Mouse (Mus musculus) T-helper 1 cell (primary cell): Measurements from ENCODE around the gene Nsdhl.

Source experiments
- in situ Hi-C: fragments of 300-600 bp; cut with MboI, MseI; formaldehyde crosslinking; loops from one replicate; pipeline ENCODE4 v1.15.1; 2025; ENCODE audit warnings: high pct_unique_total_duplicates

Gene Nsdhl

GRCm38 (mm10) chrX:72917884-72918681, at the start of gene Nsdhl, which contains the start of gene Cetn2:
TSS of gene Nsdhl (plus strand) at chrX:72918557.
TSS of gene Cetn2 (minus strand) at chrX:72918411.
- in situ Hi-C loops, result loop anchor here (10.0 kb wide), 2 partner anchors 1113 to 1357 kb away; partner anchors contain the start of gene Rpl10

- in situ Hi-C loops, result no loop called here
These were observed 22.8 kb upstream of the Nsdhl start for GRCm38 (mm10) chrX:72895388-72896054.

DNA sequence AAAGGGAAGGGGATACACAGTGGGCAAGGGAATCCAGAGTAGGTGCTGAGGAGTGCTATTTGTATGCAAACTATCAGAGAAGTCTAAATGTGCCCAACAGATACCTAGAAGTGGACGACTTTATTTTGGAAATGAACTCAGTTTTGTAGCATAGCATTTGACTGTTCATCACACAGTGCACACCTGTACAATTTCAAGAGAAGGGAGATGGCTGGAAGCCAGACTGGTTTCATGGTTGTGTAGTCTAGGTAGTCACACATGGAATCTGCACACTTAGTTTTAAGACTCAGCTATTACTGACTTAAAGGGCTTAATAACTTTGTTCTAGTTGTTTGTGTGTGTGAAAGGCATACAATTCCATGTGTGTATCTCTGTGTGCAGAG, 22.3 kb upstream of the Nsdhl start:
- in situ Hi-C loops, result no loop called here

- in situ Hi-C loops, result no loop called here
These were observed 15.8 kb upstream of the Nsdhl start for GRCm38 (mm10) chrX:72902530-72902929.

DNA sequence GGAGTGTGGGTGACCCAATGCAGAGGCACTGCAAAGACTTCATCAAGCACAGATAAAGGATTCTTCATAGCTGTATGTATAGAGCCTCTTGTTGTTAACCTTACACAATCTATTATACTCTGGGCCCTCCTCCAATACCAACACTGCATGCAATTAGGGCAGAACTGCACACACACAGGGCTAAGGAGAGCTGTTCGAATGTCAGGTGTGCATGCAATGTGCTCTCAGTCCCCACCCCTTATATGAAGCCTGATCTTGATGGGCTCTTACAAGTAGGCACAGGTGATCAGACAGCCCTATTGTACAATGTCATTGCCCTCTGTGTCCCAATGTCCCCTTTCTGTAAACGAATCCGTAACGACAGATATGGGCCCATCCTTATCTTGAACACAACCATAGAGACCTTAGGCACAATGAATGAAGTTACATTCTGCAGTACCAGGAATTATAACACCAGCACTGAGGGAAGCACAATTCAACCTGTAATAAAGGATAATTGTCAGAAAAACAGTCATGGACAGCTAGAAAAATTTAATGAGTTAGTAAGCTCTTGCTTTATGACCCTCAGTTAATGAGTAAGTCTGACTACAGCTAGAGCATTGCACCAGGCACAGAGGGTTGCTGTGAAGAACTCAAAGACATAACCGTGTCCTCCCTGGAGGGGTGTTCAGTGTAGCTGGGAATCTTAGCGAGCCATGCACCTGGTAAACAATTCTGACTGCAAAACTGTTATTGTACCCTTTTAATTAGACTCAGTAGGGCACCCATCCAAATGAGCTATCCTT, 10.5 kb upstream of the Nsdhl start:
- in situ Hi-C loops, result no loop called here

- in situ Hi-C loops, result no loop called here
These were observed 10.0 kb upstream of the Nsdhl start for GRCm38 (mm10) chrX:72908404-72908741.

DNA sequence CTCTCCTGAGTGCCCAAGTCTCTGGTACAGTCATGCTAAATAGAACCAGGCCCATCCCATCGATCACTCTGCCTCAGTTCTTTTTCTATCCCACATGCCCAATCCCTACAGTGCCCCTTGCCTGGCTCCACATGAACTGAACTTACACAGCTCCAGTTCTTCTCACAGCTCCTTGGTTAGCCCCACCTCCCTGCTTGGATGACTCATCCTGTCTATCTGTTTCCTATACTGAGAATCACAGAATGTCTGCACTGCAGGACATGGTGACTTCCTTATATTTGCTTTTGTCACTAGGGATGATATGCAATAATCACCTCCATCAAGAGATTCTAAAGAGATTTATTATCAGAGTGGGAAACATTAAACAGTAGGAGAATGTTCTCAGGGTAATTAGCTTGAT, 6.7 kb upstream of the Nsdhl start:
- in situ Hi-C loops, result loop anchor here (10.0 kb wide), 2 partner anchors 1107 to 1363 kb away; partner anchors contain the start of gene Rpl10

DNA sequence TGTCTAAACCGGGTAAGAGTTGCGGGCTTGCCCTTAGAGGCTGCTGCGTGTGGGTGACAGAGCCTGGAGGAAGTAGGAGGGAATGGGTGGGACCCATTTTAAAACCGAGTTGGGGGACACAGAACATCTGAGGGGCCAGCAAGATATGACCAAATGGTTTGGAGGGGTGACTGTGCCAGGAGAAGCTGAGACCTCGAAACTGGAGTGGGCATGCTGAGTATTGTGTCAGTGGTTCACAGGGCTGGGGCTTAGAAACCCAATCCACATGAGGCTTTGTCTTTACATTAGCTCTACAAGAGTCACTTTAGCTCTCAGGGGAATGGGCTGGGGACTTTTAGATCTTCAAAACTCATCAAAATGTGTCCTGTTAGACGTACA, 314 bp downstream of the Nsdhl start:
- in situ Hi-C loops, result loop anchor here (10.0 kb wide), 2 partner anchors 1114 to 1356 kb away; partner anchors contain the start of gene Rpl10

GRCm38 (mm10) chrX:72921391-72921790, 3.0 kb downstream of the Nsdhl start:
- in situ Hi-C loops, result no loop called here

- in situ Hi-C loops, result no loop called here
These were observed 35.1 kb downstream of the Nsdhl start for GRCm38 (mm10) chrX:72953464-72953863.

DNA sequence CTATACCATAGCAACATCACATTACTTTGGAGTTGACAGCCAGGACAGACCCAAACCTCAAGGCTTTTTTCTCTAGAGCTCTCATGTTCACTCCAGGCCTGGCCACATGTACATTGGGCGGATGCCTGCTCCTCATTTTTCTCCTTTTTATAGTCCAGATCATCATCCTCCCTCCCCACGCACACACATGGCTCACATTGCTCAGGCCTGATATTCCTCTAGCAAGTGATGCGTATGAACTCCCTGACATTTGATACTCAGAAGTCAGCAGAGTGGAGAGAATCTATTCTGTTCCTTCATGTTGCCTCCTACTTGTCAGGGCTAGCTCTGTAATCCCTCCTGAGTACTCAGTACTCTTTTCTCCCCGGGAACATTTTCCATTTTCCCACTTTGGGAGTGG, 38.1 kb downstream of the Nsdhl start:
- in situ Hi-C loops, result no loop called here

GRCm38 (mm10) chrX:72960431-72960830, 42.1 kb downstream of the Nsdhl start:
- in situ Hi-C loops, result no loop called here

DNA sequence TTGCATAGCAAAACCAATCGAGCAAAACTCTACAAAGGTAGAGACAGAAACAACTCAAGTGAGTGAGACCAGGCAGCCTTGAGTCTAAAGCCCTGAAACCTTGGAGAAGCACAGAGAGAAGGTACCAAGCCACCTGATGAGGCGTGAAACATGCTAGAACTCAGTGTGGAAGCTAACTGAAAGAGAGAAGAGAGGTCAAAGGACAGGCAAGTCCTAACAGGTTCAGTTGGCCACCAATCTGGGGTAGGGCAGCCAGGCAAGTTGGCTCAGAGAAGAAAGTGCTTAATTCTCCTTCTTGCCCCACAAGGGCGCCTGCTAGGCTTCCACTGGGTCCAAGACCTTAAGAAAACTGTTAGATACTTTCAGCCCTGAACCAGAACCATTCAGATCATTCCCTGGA, 43.2 kb downstream of the Nsdhl start:
- in situ Hi-C loops, result no loop called here

DNA sequence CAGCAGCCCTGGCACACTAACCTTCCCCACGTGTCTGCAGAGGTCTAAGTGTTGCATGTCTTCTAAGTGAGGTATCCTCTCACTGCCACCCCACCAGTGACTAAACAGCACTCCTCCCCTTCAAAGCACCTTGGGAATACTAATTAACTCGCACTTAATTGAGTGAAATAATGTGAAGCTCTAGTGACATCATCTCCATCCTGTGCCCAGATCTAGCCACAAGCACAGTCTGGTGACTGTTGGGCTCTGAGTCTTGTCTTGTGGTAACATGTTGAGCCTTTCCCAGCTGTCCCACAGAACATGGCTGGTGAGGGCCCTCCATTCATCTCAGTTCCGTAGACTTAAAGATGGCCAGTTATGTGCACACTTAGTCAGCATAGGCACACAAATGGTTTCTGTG, 44.4 kb downstream of the Nsdhl start:
- in situ Hi-C loops, result no loop called here

DNA sequence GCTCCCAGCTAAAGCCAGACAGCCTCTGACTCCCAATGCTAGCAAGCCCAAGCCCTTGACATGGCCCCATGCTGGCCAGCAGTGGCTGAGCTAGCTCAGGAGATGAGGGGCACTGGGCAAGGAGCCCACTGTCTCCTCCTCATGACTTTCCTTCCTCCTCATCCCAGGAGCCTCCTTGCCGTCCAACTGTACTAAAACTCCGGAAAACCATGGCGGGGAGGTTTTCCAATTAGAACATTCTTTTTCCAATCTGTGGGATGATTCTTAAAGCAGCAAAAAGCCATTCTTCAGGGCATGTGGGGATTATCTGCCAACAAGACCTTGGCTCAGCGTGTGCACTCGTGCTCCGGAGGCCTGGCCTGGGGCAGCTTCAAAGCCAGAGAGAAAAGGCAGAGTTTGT, 64.5 kb downstream of the Nsdhl start:
- in situ Hi-C loops, result no loop called here

DNA sequence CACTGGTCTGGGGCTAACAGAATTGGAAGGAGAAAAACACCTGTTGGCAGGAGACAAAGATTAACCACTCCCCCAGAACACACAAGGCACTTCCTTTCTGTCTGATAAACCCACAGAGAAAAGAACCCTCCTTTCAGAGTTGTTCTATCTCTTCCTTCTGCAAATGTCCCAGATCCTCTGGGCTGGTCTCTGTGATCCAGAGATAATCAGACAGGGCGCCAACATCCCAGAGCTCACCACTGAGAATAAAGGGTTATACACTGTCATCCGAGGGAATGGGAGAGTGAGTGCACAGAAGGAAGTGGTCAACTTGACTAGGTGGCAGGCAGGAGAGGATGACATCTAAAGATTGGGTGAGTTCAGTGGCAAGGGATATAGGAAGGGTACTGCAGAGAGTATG, 67.2 kb downstream of the Nsdhl start:
- in situ Hi-C loops, result no loop called here

DNA sequence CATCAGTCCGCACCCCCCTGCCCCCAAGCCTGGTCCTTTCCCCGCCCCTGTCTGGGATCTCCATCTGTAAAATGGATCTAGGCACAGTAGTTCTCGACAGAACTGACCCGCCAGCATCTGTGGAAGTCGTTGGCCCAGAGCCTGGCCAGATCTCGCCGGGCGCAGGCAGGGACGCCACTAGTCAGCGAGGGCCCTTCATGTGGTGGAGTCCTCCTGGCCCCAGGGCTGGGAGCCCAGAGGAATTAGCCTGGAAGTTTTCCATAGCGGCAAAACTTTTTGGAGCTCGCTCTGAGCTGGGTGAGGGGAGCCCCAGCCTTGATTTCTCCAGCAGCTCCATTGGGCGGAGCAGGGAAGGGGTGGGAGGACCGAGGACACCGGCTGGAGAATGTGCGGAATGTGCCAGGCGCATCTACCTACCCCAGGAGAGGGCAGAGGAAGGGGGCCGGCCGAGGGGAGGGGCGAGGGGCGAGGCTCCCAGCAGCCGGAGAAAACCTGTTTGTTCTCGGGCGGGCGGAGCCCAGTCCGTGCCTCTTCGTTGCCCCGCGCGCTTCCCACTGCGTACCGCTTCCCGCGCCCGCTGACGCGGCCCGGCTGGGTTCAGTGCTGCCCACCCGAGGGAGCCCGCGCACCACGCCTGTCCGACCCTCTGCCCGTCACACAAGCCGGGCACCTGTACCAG, 68.6 kb downstream of the Nsdhl start, which contains the start of gene Zfp185:
Gene Zfp185 (plus strand): TSS at position 499 of the 679 bp plus-strand sequence.
- in situ Hi-C loops, result no loop called here

DNA sequence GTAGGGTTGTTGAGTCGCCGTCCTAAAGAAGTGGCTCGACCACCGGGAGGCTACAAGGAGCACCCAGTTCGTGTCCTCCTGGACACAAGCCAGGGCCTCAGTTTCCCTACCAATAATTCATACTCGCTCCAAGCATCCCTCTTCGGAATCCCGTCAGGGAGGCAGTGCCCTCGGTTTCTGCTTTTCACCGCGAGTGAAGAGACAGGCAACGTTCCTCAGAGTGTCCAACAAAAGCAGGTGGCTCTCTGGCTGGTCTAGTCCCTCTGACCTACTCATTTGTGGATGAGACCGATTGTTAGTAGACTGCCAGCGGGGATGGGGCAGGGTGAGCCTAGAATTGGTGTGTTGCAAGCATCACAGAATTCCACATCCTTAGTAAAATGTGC, 69.2 kb downstream of the Nsdhl start:
- in situ Hi-C loops, result no loop called here

- in situ Hi-C loops, result no loop called here
These were observed 70.1 kb downstream of the Nsdhl start for GRCm38 (mm10) chrX:72988431-72988830.

DNA sequence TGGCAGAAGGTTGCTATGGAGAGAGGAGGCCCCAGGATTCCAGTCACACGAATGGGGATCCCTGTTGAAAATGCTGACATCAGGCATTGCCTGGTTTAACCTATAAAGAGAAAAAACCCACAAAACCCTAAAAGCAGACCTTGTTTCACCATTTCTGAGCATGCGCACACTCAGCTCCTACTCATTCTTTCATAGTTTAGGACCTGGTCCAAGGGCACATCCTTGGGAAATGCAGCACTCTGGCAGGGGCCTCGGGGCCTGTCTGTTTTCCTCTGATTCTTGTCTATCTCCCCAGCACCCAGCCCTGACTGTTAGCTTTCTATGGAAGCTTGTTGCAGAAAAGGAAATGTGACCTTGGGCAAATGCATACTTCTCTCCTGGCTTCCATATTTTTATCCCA, 72.2 kb downstream of the Nsdhl start:
- in situ Hi-C loops, result no loop called here

DNA sequence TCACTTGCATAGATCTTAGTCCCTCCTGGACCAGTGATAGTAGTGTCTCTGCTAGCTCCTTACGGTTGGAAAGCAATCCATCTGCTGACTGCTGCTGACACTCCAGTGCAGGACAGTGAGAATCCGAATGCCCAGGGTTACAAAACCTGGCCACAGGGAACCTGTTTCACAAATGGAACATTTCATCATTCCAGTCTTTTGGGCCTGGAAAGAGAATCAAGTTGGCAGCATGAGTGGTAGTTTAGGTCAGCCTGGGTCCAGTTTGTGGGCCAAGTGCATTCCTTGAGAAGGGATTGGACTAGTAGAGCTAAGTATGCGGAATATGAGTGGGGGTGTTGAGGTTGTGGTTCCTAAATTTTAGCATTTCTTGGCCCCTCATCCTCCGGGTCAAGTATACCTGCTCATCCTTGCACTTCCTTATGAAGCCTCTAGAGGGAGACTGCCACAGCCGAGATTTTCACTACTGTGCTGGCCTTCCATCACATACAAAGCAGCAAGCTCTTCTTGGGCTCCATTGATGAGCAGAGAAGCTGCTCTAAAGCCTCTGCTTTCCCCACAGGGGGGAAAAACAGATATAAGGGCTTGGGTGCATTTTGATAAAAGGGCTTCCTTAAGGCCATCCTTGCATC, 74.0 kb downstream of the Nsdhl start:
- in situ Hi-C loops, result no loop called here
